Mouse (Mus musculus) heart, adult 2 months (tissue): Measurements from ENCODE around the gene Brpf3.

Experiments
- CTCF ChIP-seq: fragments of 200-600 bp; IDR thresholded peaks from 2 replicates; pipeline ENCODE4 v1.8.1; 2022; ENCODE audit warnings: antibody characterized with exemption, mild to moderate bottlenecking, moderate library complexity
- EP300 ChIP-seq: fragments of 200-500 bp; IDR thresholded peaks from 2 replicates; pipeline ENCODE4 v1.6.1; 2011; ENCODE audit warnings: low read depth, low read length, control low read depth; ENCODE audit not compliant: insufficient read depth

- no peak for TF ChIP-seq CTCF
- TF ChIP-seq EP300, result no peak
Measured at GRCm38 (mm10) chr17:28846974-28847617, 46.2 kb downstream of the Brpf3 start.
